Mouse (Mus musculus) limb, embryonic 15.5 days (tissue): Measurements from ENCODE around the gene Emc10. TPM values are rescaled to one million over a fixed set of nuclear protein-coding genes. Genes with fewer than 3 reads are reported as not detected.

ENCODE experiments used
- microRNA-seq: library from miRNA; unstranded; fragments of <30 nt; microRNA quantifications from one replicate; pipeline ENCODE4, GENCODE M21; 2016
- polyA plus RNA-seq: library from polyadenylated mRNA; unstranded; fragments of >200 nt; fragmentation: Nextera tagmentation; extraction: Ambion mirVana; gene quantifications from 2 replicates; pipeline ENCODE4 v1.2.1, GENCODE M21; 2015

The Emc10 gene
- polyA plus RNA-seq, 1 experiment from 2014 or later, result 116 TPM

Small RNA genes within 50 kb of the gene (microRNA-seq; reads per million reads assigned to microRNA genes)
- gene Mir7052 (not detected), gene Mir7053 (not detected)

Other genes starting within 250 kb of the Emc10 start
- 0.51 and 1.0 TPM in 2 replicates for gene 1700028J19Rik, start 249.8 kb downstream of the Emc10 start, polyA plus RNA-seq
- 163 and 183 TPM in 2 replicates for gene 2410002F23Rik, start 249.8 kb downstream of the Emc10 start, polyA plus RNA-seq
- gene Acp4, start 239.2 kb downstream of the Emc10 start, polyA plus RNA-seq, result 0.33 and 0.83 TPM in 2 replicates
- not detected in 2 replicates for gene Gm15517, start 235.1 kb downstream of the Emc10 start, polyA plus RNA-seq
- gene Clec11a, start 189.6 kb downstream of the Emc10 start, polyA plus RNA-seq, result 24.0 and 31.1 TPM in 2 replicates
- gene Shank1, start 186.3 kb downstream of the Emc10 start, polyA plus RNA-seq, result 2.4 and 3.2 TPM in 2 replicates
- 2.2 and 3.2 TPM in 2 replicates for gene Syt3, start 112.4 kb downstream of the Emc10 start, polyA plus RNA-seq
- gene 1700008O03Rik, start 110.7 kb downstream of the Emc10 start, polyA plus RNA-seq, result 0.43 and 0.58 TPM in 2 replicates
- 0.55 and 0.87 TPM in 2 replicates for gene Lrrc4b, start 67.5 kb downstream of the Emc10 start, polyA plus RNA-seq
- gene Aspdh, start 31.1 kb downstream of the Emc10 start, polyA plus RNA-seq, result 0.29 and 0.56 TPM in 2 replicates
- gene Josd2, start 28.5 kb downstream of the Emc10 start, polyA plus RNA-seq, result 92.9 and 121 TPM in 2 replicates
- 9.7 and 12.8 TPM in 2 replicates for gene Fam71e1, start 52 bp upstream of the Emc10 start, polyA plus RNA-seq
- gene Mybpc2, start 28.1 kb upstream of the Emc10 start, polyA plus RNA-seq, result 0.13 and 0.16 TPM in 2 replicates
- gene Spib, start 35.5 kb upstream of the Emc10 start, polyA plus RNA-seq, result 0.70 and 0.72 TPM in 2 replicates
- gene Pold1, start 52.3 kb upstream of the Emc10 start, polyA plus RNA-seq, result 75.7 and 83.6 TPM in 2 replicates
- 71.9 and 79.8 TPM in 2 replicates for gene Nr1h2, start 57.4 kb upstream of the Emc10 start, polyA plus RNA-seq
- gene Napsa, start 75.9 kb upstream of the Emc10 start, polyA plus RNA-seq, result 2.1 and 3.6 TPM in 2 replicates
- 0.16 and 0.20 TPM in 2 replicates for gene Kcnc3, start 94.1 kb upstream of the Emc10 start, polyA plus RNA-seq
- gene Myh14, start 174.3 kb upstream of the Emc10 start, polyA plus RNA-seq, result 5.4 and 6.4 TPM in 2 replicates
- gene Izumo2, start 212.2 kb upstream of the Emc10 start, polyA plus RNA-seq, result not detected in 2 replicates